Mouse (Mus musculus) forebrain, embryonic 14.5 days (tissue): Measurements from ENCODE around the gene Celf3. TPM values are rescaled to one million over a fixed set of nuclear protein-coding genes. Genes with fewer than 3 reads are reported as not detected.

ENCODE experiments used
- ATAC-seq: fragments of 200-750 bp; cut with Nextera tagmentation; 2 replicates; pipeline ENCODE4 v1.8.0; 2017; ENCODE audit warnings: mild to moderate bottlenecking, moderate library complexity
- DNase-seq: peaks from one replicate; pipeline ENCODE4 v3.0.0-alpha.2; 2015; ENCODE audit warnings: low spot score
- H3K27ac ChIP-seq: fragments of 300-500 bp; sonication (generic); 2 replicates; pipeline ENCODE4 v1.5.1; 2014; ENCODE audit warnings: low read depth, mild to moderate bottlenecking, control low read depth, low read length, moderate library complexity
- H3K27me3 ChIP-seq: fragments of 300-500 bp; sonication (generic); replicated peaks from 2 replicates; pipeline ENCODE4 v1.6.1; 2014; ENCODE audit warnings: low read length, control low read depth, mixed read lengths; ENCODE audit not compliant: control insufficient read depth, insufficient read depth
- H3K36me3 ChIP-seq: fragments of 300-500 bp; sonication (generic); 2 replicates; pipeline ENCODE4 v1.6.1; 2014; ENCODE audit warnings: low read length, control low read depth; ENCODE audit not compliant: control insufficient read depth, insufficient read depth
- H3K4me1 ChIP-seq: fragments of 300-500 bp; sonication (generic); 2 replicates; pipeline ENCODE4 v1.6.1; 2014; ENCODE audit warnings: antibody characterized with exemption, low read length, control low read depth; ENCODE audit not compliant: control insufficient read depth, insufficient read depth
- H3K4me2 ChIP-seq: fragments of 300-500 bp; sonication (generic); 2 replicates; pipeline ENCODE4 v1.6.1; 2014; ENCODE audit warnings: mild to moderate bottlenecking, control low read depth, low read length
- H3K4me3 ChIP-seq: fragments of 300-500 bp; sonication (generic); 2 replicates; pipeline ENCODE4 v1.5.1; 2014; ENCODE audit warnings: low read depth, low read length, control low read depth
- H3K9ac ChIP-seq: fragments of 300-500 bp; sonication (generic); 2 replicates; pipeline ENCODE4 v1.6.1; 2014; ENCODE audit warnings: mild to moderate bottlenecking, low read length, control low read depth, moderate library complexity
- H3K9me3 ChIP-seq: fragments of 300-500 bp; sonication (generic); replicated peaks from 2 replicates; pipeline ENCODE4 v1.6.1; 2016; ENCODE audit warnings: low read length, control low read depth, mixed read lengths; ENCODE audit not compliant: control insufficient read depth
- WGBS: fragments of 180-500 bp; shearing (Covaris S2); extraction: QIAGEN DNeasy Blood & Tissue Kit; methylation state at CpG from one replicate; pipeline ENCODE4 v1.1.7; 2014; 5-methylcytosine and 5-hydroxymethylcytosine counted together
- polyA plus RNA-seq: library from polyadenylated mRNA; unstranded; fragments of >200 nt; fragmentation: Nextera tagmentation; extraction: Ambion mirVana; gene quantifications from 2 replicates; pipeline ENCODE4 v1.2.1, GENCODE M21; 2014

Gene Celf3
- 301 and 306 TPM in 2 replicates for polyA plus RNA-seq

DNA sequence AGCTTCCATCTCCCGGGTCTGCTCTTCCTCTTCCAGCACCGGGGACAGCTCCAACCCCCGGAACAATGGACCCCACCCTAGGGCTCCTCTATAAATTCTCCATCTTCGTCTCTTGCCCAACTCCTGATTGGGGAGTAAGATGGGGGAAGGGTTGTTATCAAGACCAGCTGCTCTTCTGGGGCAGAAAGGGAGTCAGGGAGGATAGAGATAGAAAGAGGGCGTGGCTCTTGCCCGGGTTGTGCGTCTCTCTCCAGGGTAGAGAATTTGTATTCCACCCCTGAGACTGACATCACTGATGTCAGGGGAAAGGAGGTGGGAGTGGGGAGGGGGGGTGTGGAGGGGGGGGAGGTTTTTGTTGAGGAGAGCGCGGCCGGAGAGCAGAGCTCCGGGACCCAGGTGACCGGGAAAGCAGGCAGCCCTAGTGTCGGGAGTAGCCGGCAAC lies at the start of gene Celf3:
TSS of gene Celf3 (plus strand) at position 315 of the 442 bp plus-strand sequence.
- Histone ChIP-seq H3K4me3 (peak within 1 kb of the TSS; percentile 61), H3K27me3 (no peaks in the 10 kb centered on the region), H3K9me3 (no peaks in the 10 kb centered on the region), H3K4me1 (peaks cover 44% of the 10 kb centered on the region), H3K4me2 (peak within 1 kb of the TSS; percentile 86), H3K27ac (peak within 1 kb of the TSS; percentile 93), H3K9ac (peak within 1 kb of the TSS; percentile 90), H3K36me3 (peaks cover 19% of the 10 kb centered on the region)
- WGBS: under 1% methylated on average over 14 of the region's 14 CpGs
- peak; percentile 97 for DNase-seq
- ATAC-seq: peak; percentile 93

- no peak overlapping the region for H3K4me2 ChIP-seq
- DNase-seq (no peak), ATAC-seq (no peak)
- no peaks in the 10 kb centered on the region for H3K4me1 ChIP-seq
- 89% methylated on average over 2 of the region's 2 CpGs for WGBS
- H3K9ac ChIP-seq: no peak overlapping the region
- H3K36me3 ChIP-seq: peaks cover 47% of the 10 kb centered on the region
- no peaks in the 10 kb centered on the region for H3K9me3 ChIP-seq
- H3K27me3 ChIP-seq: no peaks in the 10 kb centered on the region
- H3K4me3 ChIP-seq: no peak overlapping the region
- H3K27ac ChIP-seq: no peak overlapping the region
Observed at GRCm38 (mm10) chr3:94430980-94431379, 47.1 kb upstream of the Celf3 start.

DNA sequence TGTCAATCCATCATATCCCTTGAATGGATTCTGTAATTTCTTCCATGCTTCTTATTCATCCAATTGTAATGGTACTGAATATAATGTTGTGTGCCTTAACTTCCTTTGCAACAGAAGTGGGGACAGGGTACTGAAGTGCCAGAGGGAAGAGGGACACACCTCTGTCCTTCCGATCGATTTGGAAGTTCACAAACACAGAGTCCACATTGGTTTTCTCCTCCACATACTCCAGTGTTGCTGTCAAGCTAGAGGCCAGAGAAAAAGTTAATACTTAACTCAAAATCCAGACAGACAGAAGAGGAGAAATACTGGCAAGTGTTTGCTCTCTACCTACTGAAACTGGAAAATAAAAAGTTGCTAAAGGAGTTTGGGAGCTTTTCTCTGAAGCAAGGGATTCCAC lies 43.8 kb upstream of the Celf3 start:
- Histone ChIP-seq H3K27me3 (no peaks in the 10 kb centered on the region), H3K4me1 (no peaks in the 10 kb centered on the region), H3K9me3 (no peaks in the 10 kb centered on the region), H3K27ac (no peak overlapping the region), H3K4me3 (no peak overlapping the region), H3K4me2 (no peak overlapping the region), H3K36me3 (peaks cover 19% of the 10 kb centered on the region), H3K9ac (no peak overlapping the region)
- WGBS: 94% methylated on average over 2 of the region's 2 CpGs
- ATAC-seq (no peak), DNase-seq (no peak)

- Histone ChIP-seq H3K36me3 (no peaks in the 10 kb centered on the region), H3K4me3 (no peak overlapping the region), H3K4me2 (no peak overlapping the region), H3K9me3 (no peaks in the 10 kb centered on the region), H3K4me1 (no peaks in the 10 kb centered on the region), H3K27me3 (no peaks in the 10 kb centered on the region), H3K27ac (no peak overlapping the region), H3K9ac (no peak overlapping the region)
- DNase-seq (no peak), ATAC-seq (no peak)
- 86% methylated on average over 9 of the region's 9 CpGs for WGBS
Observed at GRCm38 (mm10) chr3:94436420-94436819, 41.7 kb upstream of the Celf3 start.

DNA sequence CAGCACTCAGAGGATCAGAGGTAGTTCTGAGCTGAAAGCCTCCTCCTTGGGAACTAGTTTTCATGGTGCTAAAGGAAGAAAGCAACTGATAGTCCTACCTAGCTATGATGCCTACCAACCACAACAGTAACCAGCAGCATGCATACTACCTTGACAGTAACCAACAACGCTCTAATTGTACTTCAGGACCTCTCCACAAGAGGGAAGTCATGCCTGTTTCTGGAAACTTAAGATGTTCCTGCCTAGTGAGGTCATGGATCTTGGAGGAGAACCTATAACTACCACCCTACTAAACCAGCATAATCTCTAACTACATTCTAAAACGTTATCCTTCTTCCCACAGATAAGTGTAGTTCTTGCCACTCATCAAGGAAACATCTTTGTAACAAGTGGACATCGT lies 36.9 kb upstream of the Celf3 start:
- Histone ChIP-seq H3K36me3 (peaks cover 17% of the 10 kb centered on the region), H3K4me2 (no peak overlapping the region), H3K27ac (no peak overlapping the region), H3K9me3 (no peaks in the 10 kb centered on the region), H3K9ac (no peak overlapping the region), H3K27me3 (no peaks in the 10 kb centered on the region), H3K4me3 (no peak overlapping the region), H3K4me1 (peaks cover 2% of the 10 kb centered on the region; the same call in 1 of the 2 replicates)
- DNase-seq: peak; percentile 23
- ATAC-seq: no peak
- 42% methylated on average over 3 of the region's 3 CpGs for WGBS

GRCm38 (mm10) chr3:94442951-94443596 lies 35.0 kb upstream of the Celf3 start, which contains the start of gene Mrpl9:
Gene Mrpl9, plus strand, starts transcription at chr3:94443318.
- Histone ChIP-seq H3K27ac (0 out of 2 replicates have a peak within 1 kb of the TSS, but pooled peaks have one; percentile 27), H3K4me3 (peak within 1 kb of the TSS; percentile 94), H3K9ac (peak within 1 kb of the TSS; percentile 88), H3K36me3 (peaks cover 36% of the 10 kb centered on the region), H3K9me3 (no peaks in the 10 kb centered on the region), H3K4me2 (peak within 1 kb of the TSS; percentile 91), H3K4me1 (peaks cover 2% of the 10 kb centered on the region; the same call in 1 of the 2 replicates), H3K27me3 (no peaks in the 10 kb centered on the region)
- ATAC-seq (peak; percentile 98), DNase-seq (peak; percentile 97)
- under 1% methylated on average over 39 of the region's 39 CpGs for WGBS

DNA sequence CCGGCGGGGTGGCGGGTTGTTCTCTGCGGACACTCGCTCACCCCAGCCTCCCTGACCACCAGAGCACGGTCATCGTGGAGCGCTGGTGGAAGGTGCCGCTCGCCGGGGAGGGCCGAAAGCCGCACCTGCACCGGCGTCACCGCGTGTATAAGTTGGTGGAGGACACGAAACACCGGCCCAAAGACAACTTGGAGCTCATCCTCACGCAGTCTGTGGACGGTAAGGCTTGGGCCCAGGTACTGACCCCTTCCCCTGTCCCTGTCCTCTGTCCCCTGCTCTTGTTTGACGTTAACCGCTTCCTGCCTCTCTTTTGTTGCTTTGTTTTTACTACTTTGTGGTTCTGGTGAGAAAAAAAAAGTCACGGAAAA lies 34.5 kb upstream of the Celf3 start, which contains the start of gene Oaz3:
TSS of gene Oaz3 (minus strand) at position 319 of the 368 bp plus-strand sequence.
- H3K27me3 ChIP-seq: no peaks in the 10 kb centered on the region
- no peak for DNase-seq
- peaks cover 41% of the 10 kb centered on the region for H3K36me3 ChIP-seq
- H3K4me1 ChIP-seq: peaks cover 2% of the 10 kb centered on the region; the same call in 1 of the 2 replicates
- WGBS: under 1% methylated on average over 24 of the region's 24 CpGs
- H3K4me3 ChIP-seq: peak within 1 kb of the TSS; percentile 94
- H3K27ac ChIP-seq: 0 out of 2 replicates have a peak within 1 kb of the TSS, but pooled peaks have one; percentile 27
- no peaks in the 10 kb centered on the region for H3K9me3 ChIP-seq
- H3K4me2 ChIP-seq: peak within 1 kb of the TSS; percentile 91
- ATAC-seq: no peak
- H3K9ac ChIP-seq: peak within 1 kb of the TSS; percentile 88

DNA sequence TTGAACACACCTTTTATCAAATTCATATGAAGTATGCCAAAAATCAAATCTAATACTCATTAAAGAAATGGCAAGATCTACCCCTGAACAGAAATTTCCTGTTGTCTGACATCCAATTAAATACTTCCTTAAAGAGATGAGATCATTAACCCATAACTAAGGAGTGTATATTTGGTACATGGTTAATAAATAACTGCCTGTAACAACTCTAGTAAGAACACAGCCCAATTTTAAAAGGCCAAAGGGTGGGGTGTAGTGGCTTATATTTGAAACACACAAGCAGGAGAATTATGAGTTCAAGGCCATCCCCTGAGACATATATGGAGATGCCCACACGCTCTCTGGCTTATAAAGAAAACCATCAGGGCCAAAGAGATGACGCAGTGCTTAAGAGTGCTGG lies 28.7 kb upstream of the Celf3 start:
- WGBS: 87% methylated on average over 2 of the region's 2 CpGs
- Histone ChIP-seq H3K9me3 (no peaks in the 10 kb centered on the region), H3K27me3 (no peaks in the 10 kb centered on the region), H3K4me2 (no peak overlapping the region), H3K36me3 (peaks cover 53% of the 10 kb centered on the region), H3K4me3 (no peak overlapping the region), H3K9ac (no peak overlapping the region), H3K4me1 (no peaks in the 10 kb centered on the region; the same call in 1 of the 2 replicates), H3K27ac (no peak overlapping the region)
- no peak for ATAC-seq
- DNase-seq: no peak

- Histone ChIP-seq H3K4me2 (peak overlapping the region; percentile 47), H3K36me3 (no peaks in the 10 kb centered on the region), H3K27ac (no peak overlapping the region), H3K9me3 (no peaks in the 10 kb centered on the region), H3K9ac (peak overlapping the region; percentile 14; the same call in 1 of the 2 replicates), H3K4me1 (no peaks in the 10 kb centered on the region; the same call in 1 of the 2 replicates), H3K27me3 (no peaks in the 10 kb centered on the region), H3K4me3 (peak overlapping the region; percentile 24)
- ATAC-seq (peak; percentile 94), DNase-seq (peak; percentile 98)
- WGBS: 2% methylated on average over 12 of the region's 12 CpGs
Observed at GRCm38 (mm10) chr3:94456529-94457000, 21.5 kb upstream of the Celf3 start.
